Mouse (Mus musculus): ENCODE results near the gene Mrpl51. TPM values are rescaled to one million over a fixed set of nuclear protein-coding genes. Genes with fewer than 3 reads are reported as not detected.

The Mrpl51 gene
- polyA plus RNA-seq, 1 experiment, result 132 TPM

DNA sequence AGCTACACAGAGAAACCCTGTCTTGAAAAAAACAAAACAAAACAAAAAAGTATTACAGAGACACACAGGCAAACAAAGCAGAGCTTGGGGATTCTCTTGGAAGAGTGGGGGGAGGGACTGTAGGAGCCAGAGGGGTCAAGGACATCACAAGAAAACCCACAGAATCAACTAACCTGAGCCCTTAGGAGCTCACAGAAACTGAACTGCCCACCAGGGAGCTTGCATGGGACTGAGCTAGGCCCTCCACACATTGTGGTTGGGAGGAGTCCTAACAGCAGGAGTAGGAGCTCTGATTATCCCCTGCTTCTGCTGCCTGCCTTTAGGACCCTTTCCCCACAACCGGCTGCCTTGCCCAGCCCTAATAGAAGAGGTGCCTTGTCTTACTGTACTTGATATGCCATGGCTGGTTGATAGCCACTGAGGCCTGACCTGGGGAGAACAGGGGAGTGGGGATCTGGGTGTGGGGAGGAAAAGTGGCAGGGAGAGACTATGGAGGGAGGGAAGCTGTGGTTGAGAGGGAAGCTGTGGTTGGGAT lies 4.0 kb downstream of the Mrpl51 start:
- Histone ChIP-seq H3K79me2 (ENCODE audit: control insufficient read depth, insufficient read depth) (peaks cover 32% of the 10 kb centered on the region), H3K4me2 (ENCODE audit: low read depth) (no peak overlapping the region), H3K4me3 (no peak overlapping the region), H3K36me3 (ENCODE audit: control insufficient read depth, insufficient read depth) (peaks cover 14% of the 10 kb centered on the region), H3ac (ENCODE audit: control insufficient read depth, insufficient read length) (no peak overlapping the region), H3K27me3 (ENCODE audit: control insufficient read depth, insufficient read depth, insufficient read length) (no peaks in the 10 kb centered on the region)
- TF ChIP-seq REST (IDR thresholded peaks at IDR 0.05; ENCODE audit: insufficient read depth, insufficient read length) (no peak), POLR2AphosphoS2 (IDR thresholded peaks at IDR 0.05; ENCODE audit: insufficient read length, low read depth) (no peak), TCF12 (IDR thresholded peaks at IDR 0.05; ENCODE audit: insufficient read depth, poor library complexity, severe bottlenecking) (no peak), MYOG (IDR thresholded peaks at IDR 0.05; ENCODE audit: control insufficient read depth in 1 of 3, insufficient read depth in 1 of 3, insufficient read length in 2 of 3, low read depth in 2 of 3) (no peak), USF1 (IDR thresholded peaks at IDR 0.05; ENCODE audit: low read depth) (no peak), MAX (IDR thresholded peaks at IDR 0.05; ENCODE audit: low read depth) (no peak), SRF (IDR thresholded peaks at IDR 0.05; ENCODE audit: control insufficient read depth, insufficient read length, low read depth) (no peak), TCF3 (IDR thresholded peaks at IDR 0.05; ENCODE audit: insufficient read length, low read depth) (no peak), E2F4 (IDR thresholded peaks at IDR 0.05; ENCODE audit: insufficient read depth) (no peak), POLR2A (IDR thresholded peaks at IDR 0.05; ENCODE audit: insufficient read length, low read depth) (no peak), MYOD1 (IDR thresholded peaks at IDR 0.05; ENCODE audit: control insufficient read depth in 1 of 3, insufficient read length in 2 of 3, low read depth in 2 of 3) (no peak), CEBPB (IDR thresholded peaks at IDR 0.05; ENCODE audit: insufficient read depth, poor library complexity, severe bottlenecking) (no peak)

DNA sequence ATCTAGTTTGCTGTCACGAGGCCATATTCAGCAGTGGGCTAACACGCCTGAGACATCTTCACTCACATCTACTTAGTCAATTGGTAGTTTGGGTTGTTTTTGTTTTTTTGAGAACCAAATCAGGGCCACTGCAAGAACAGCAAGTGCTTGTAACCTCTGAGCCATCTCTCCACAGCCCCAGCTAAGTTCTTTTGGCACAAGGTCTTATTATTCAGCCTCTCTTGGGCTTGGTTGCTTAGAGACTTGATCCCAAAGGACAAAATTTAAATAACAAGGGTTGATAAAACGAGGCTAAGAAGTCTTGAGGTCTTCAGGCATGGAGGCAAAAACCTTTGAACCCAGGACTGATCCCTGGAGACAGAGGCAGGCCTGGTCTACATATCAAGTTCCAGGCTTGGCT lies 4.7 kb downstream of the Mrpl51 start:
- H3K79me2 ChIP-seq (ENCODE audit: control insufficient read depth, insufficient read depth), result peaks cover 25% of the 10 kb centered on the region
- peaks cover 14% of the 10 kb centered on the region for H3K36me3 ChIP-seq (ENCODE audit: control insufficient read depth, insufficient read depth)
- no peak overlapping the region for H3K4me2 ChIP-seq (ENCODE audit: low read depth)
- H3K4me3 ChIP-seq, result no peak overlapping the region
- H3ac ChIP-seq (ENCODE audit: control insufficient read depth, insufficient read length), result no peak overlapping the region
- TF ChIP-seq TCF12 (IDR thresholded peaks at IDR 0.05; ENCODE audit: insufficient read depth, poor library complexity, severe bottlenecking) (no peak), USF1 (IDR thresholded peaks at IDR 0.05; ENCODE audit: low read depth) (no peak), MAX (IDR thresholded peaks at IDR 0.05; ENCODE audit: low read depth) (no peak), MYOG (IDR thresholded peaks at IDR 0.05; ENCODE audit: control insufficient read depth in 1 of 3, insufficient read depth in 1 of 3, insufficient read length in 2 of 3, low read depth in 2 of 3) (no peak), POLR2A (IDR thresholded peaks at IDR 0.05; ENCODE audit: insufficient read length, low read depth) (no peak), MYOD1 (IDR thresholded peaks at IDR 0.05; ENCODE audit: control insufficient read depth in 1 of 3, insufficient read length in 2 of 3, low read depth in 2 of 3) (no peak), SRF (IDR thresholded peaks at IDR 0.05; ENCODE audit: control insufficient read depth, insufficient read length, low read depth) (no peak), E2F4 (IDR thresholded peaks at IDR 0.05; ENCODE audit: insufficient read depth) (no peak), TCF3 (IDR thresholded peaks at IDR 0.05; ENCODE audit: insufficient read length, low read depth) (no peak), REST (IDR thresholded peaks at IDR 0.05; ENCODE audit: insufficient read depth, insufficient read length) (no peak), POLR2AphosphoS2 (IDR thresholded peaks at IDR 0.05; ENCODE audit: insufficient read length, low read depth) (no peak), CEBPB (IDR thresholded peaks at IDR 0.05; ENCODE audit: insufficient read depth, poor library complexity, severe bottlenecking) (no peak)
- H3K27me3 ChIP-seq (ENCODE audit: control insufficient read depth, insufficient read depth, insufficient read length), result no peaks in the 10 kb centered on the region

DNA sequence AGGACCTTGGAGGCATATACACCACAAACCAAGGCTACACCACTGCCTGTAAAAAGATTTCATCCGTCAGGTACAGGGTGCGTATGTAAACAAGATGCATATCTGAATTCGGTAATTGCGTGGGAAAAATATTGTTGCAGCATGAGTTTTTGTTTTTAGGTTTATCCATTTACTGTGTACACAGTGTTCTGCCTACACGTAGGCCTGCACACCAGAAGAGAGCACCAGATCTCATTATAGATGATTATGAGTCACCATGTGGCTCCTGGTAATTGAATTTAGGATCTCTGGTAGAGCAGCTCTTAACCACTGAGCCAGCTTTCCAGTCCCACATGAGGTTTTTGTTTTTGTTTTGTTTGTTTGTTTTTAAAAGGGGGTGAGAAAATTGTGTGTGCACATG lies 5.6 kb downstream of the Mrpl51 start:
- no peak overlapping the region for H3K4me2 ChIP-seq (ENCODE audit: low read depth)
- H3K79me2 ChIP-seq (ENCODE audit: control insufficient read depth, insufficient read depth), result peaks cover 25% of the 10 kb centered on the region
- no peak overlapping the region for H3ac ChIP-seq (ENCODE audit: control insufficient read depth, insufficient read length)
- H3K4me3 ChIP-seq, result no peak overlapping the region
- no peaks in the 10 kb centered on the region for H3K27me3 ChIP-seq (ENCODE audit: control insufficient read depth, insufficient read depth, insufficient read length)
- peaks cover 14% of the 10 kb centered on the region for H3K36me3 ChIP-seq (ENCODE audit: control insufficient read depth, insufficient read depth)
- TF ChIP-seq USF1 (IDR thresholded peaks at IDR 0.05; ENCODE audit: low read depth) (no peak), TCF12 (IDR thresholded peaks at IDR 0.05; ENCODE audit: insufficient read depth, poor library complexity, severe bottlenecking) (no peak), SRF (IDR thresholded peaks at IDR 0.05; ENCODE audit: control insufficient read depth, insufficient read length, low read depth) (no peak), TCF3 (IDR thresholded peaks at IDR 0.05; ENCODE audit: insufficient read length, low read depth) (no peak), POLR2AphosphoS2 (IDR thresholded peaks at IDR 0.05; ENCODE audit: insufficient read length, low read depth) (no peak), REST (IDR thresholded peaks at IDR 0.05; ENCODE audit: insufficient read depth, insufficient read length) (no peak), CEBPB (IDR thresholded peaks at IDR 0.05; ENCODE audit: insufficient read depth, poor library complexity, severe bottlenecking) (no peak), E2F4 (IDR thresholded peaks at IDR 0.05; ENCODE audit: insufficient read depth) (no peak), MAX (IDR thresholded peaks at IDR 0.05; ENCODE audit: low read depth) (no peak), MYOD1 (IDR thresholded peaks at IDR 0.05; ENCODE audit: control insufficient read depth in 1 of 3, insufficient read length in 2 of 3, low read depth in 2 of 3) (no peak), MYOG (IDR thresholded peaks at IDR 0.05; ENCODE audit: control insufficient read depth in 1 of 3, insufficient read depth in 1 of 3, insufficient read length in 2 of 3, low read depth in 2 of 3) (no peak)

DNA sequence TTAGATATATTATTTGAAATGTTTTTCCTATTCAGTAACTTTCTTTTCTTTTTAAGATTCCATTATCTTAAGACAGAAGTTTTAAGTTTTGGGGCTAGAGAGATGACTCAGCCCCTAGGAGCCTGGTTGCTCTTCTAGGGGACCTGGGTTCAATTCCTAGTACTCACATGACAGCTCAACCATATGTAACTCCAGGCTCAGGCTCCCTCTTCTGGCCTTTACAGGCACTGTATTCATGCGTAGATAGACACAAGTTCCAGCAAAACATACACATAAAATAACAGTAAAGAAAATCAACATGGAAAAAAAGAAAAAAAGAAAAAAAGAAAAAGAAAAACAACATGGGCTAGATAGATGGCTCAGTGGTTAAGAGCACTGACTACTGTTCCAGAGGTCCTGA lies 18.8 kb downstream of the Mrpl51 start:
- H3K27me3 ChIP-seq (ENCODE audit: control insufficient read depth, insufficient read depth, insufficient read length), result peaks cover 9% of the 10 kb centered on the region
- H3ac ChIP-seq (ENCODE audit: control insufficient read depth, insufficient read length), result no peak overlapping the region
- H3K4me2 ChIP-seq (ENCODE audit: low read depth), result no peak overlapping the region
- TF ChIP-seq E2F4 (IDR thresholded peaks at IDR 0.05; ENCODE audit: insufficient read depth), result no peak
- H3K4me3 ChIP-seq, result no peak overlapping the region
- no peaks in the 10 kb centered on the region for H3K79me2 ChIP-seq (ENCODE audit: control insufficient read depth, insufficient read depth)
- no peaks in the 10 kb centered on the region for H3K36me3 ChIP-seq (ENCODE audit: control insufficient read depth, insufficient read depth)

DNA sequence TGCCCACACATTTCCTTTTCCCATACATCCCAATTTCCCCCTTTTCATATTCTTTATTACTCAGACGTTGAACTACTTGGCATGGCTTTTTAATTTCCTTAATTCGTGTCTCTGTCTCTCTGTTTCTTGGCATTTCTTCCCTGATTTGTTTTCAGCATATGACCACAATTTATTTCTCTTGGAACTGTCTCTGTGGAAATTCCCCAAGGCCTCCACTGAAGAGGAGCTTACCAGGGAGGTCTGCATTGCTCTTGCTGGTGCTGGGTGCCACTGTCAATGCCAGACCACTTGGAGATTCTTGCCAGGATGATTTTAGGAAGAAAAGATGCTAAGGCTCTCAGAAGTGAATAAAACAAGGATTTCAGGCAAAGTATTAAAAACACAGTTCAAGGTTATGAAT lies 21.0 kb downstream of the Mrpl51 start:
- H3ac ChIP-seq (ENCODE audit: control insufficient read depth, insufficient read length), result no peak overlapping the region
- peaks cover 9% of the 10 kb centered on the region for H3K27me3 ChIP-seq (ENCODE audit: control insufficient read depth, insufficient read depth, insufficient read length)
- no peak overlapping the region for H3K4me2 ChIP-seq (ENCODE audit: low read depth)
- no peaks in the 10 kb centered on the region for H3K79me2 ChIP-seq (ENCODE audit: control insufficient read depth, insufficient read depth)
- TF ChIP-seq MYOD1 (IDR thresholded peaks at IDR 0.05; ENCODE audit: control insufficient read depth in 1 of 3, insufficient read length in 2 of 3, low read depth in 2 of 3), result no peak
- H3K4me3 ChIP-seq, result no peak overlapping the region
- no peaks in the 10 kb centered on the region for H3K36me3 ChIP-seq (ENCODE audit: control insufficient read depth, insufficient read depth)

Measured in myocyte (in vitro differentiated cells).